Mouse (Mus musculus) limb, embryonic 10.5 days (tissue): ENCODE data around the gene Slc30a4. TPM values are rescaled to one million over a fixed set of nuclear protein-coding genes. Genes with fewer than 3 reads are reported as not detected.

Source experiments
- DNase-seq: peaks from one replicate; pipeline ENCODE4 v3.0.0-alpha.2; 2017; ENCODE audit warnings: low spot score
- H3K27ac ChIP-seq: fragments of 300-500 bp; sonication (generic); 2 replicates; pipeline ENCODE4 v1.5.1; 2016; ENCODE audit warnings: mild to moderate bottlenecking
- H3K27me3 ChIP-seq: fragments of 300-500 bp; sonication (generic); 2 replicates; pipeline ENCODE4 v1.6.1; 2016; ENCODE audit warnings: low read depth, mild to moderate bottlenecking; ENCODE audit not compliant: poor library complexity, severe bottlenecking
- H3K36me3 ChIP-seq: fragments of 300-500 bp; sonication (generic); 2 replicates; pipeline ENCODE4 v1.6.1; 2016; ENCODE audit warnings: mild to moderate bottlenecking, moderate library complexity
- H3K4me1 ChIP-seq: fragments of 300-500 bp; sonication (generic); 2 replicates; pipeline ENCODE4 v1.6.1; 2016
- H3K4me3 ChIP-seq: fragments of 300-500 bp; sonication (generic); 2 replicates; pipeline ENCODE4 v1.5.1; 2016; ENCODE audit warnings: mild to moderate bottlenecking, moderate library complexity
- H3K9me3 ChIP-seq: fragments of 300-500 bp; sonication (generic); replicated peaks from 2 replicates; pipeline ENCODE4 v1.6.1; 2016; ENCODE audit warnings: mild to moderate bottlenecking
- WGBS: fragments of 180-500 bp; shearing (Covaris S2); methylation state at CpG from one replicate; pipeline ENCODE4 v1.1.7; 2016; 5-methylcytosine and 5-hydroxymethylcytosine counted together
- polyA plus RNA-seq: library from polyadenylated mRNA; unstranded; fragments of >200 nt; fragmentation: Nextera tagmentation; extraction: Ambion mirVana; gene quantifications from 2 replicates; pipeline ENCODE4 v1.2.1, GENCODE M21; 2016

The Slc30a4 gene
- polyA plus RNA-seq, 1 experiment from 2014 or later: 4.9 TPM

- no peaks in the 10 kb centered on the region for H3K4me1 ChIP-seq
- no peak overlapping the region for H3K27ac ChIP-seq
- no peaks in the 10 kb centered on the region for H3K9me3 ChIP-seq
- H3K4me3 ChIP-seq: no peak overlapping the region
- H3K36me3 ChIP-seq: no peaks in the 10 kb centered on the region
- WGBS: 83% methylated on average over 1 of the region's 1 CpGs
- 0 out of 2 replicates have a peak, but pooled peaks cover 5% of the 10 kb centered on the region for H3K27me3 ChIP-seq
- no peak for DNase-seq
Measured at GRCm38 (mm10) chr2:122709156-122709555, 6.7 kb upstream of the Slc30a4 start.

GRCm38 (mm10) chr2:122708080-122708479, 5.6 kb upstream of the Slc30a4 start:
- Histone ChIP-seq H3K4me1 (no peaks in the 10 kb centered on the region), H3K9me3 (no peaks in the 10 kb centered on the region), H3K4me3 (no peak overlapping the region), H3K27ac (no peak overlapping the region), H3K36me3 (no peaks in the 10 kb centered on the region), H3K27me3 (peaks cover 13% of the 10 kb centered on the region; the same call in 1 of the 2 replicates)
- 67% methylated on average over 3 of the region's 3 CpGs for WGBS
- no peak for DNase-seq

GRCm38 (mm10) chr2:122704572-122704971, 2.1 kb upstream of the Slc30a4 start:
- H3K4me3 ChIP-seq: no peak overlapping the region
- H3K9me3 ChIP-seq: no peaks in the 10 kb centered on the region
- 0 out of 2 replicates have a peak, but pooled peaks cover 10% of the 10 kb centered on the region for H3K4me1 ChIP-seq
- H3K27me3 ChIP-seq: peaks cover 22% of the 10 kb centered on the region
- no peak overlapping the region for H3K27ac ChIP-seq
- H3K36me3 ChIP-seq: no peaks in the 10 kb centered on the region
- 92% methylated on average over 2 of the region's 2 CpGs for WGBS
- DNase-seq: no peak

DNA sequence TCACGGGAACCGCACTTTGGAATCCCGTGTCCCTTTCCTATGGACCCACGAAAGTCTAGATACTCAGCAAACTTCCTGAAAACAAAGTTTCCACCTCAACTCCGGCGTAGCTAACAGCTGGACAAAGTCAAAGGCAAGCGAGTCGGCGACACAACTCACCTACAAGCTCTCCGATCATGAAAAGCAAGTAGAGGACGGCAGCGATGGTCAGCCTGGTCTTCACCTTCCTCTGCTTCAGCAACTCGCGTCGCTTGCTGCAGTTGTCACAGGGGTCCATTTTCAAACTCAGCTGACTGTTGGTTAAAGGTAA, 637 bp downstream of the Slc30a4 start:
- peak overlapping the region; percentile 89; the same call in 1 of the 2 replicates for H3K27ac ChIP-seq
- H3K4me3 ChIP-seq: peak overlapping the region; percentile 78
- no peaks in the 10 kb centered on the region for H3K9me3 ChIP-seq
- DNase-seq: no peak
- H3K36me3 ChIP-seq: no peaks in the 10 kb centered on the region
- 1% methylated on average over 15 of the region's 15 CpGs for WGBS
- peaks cover 22% of the 10 kb centered on the region for H3K27me3 ChIP-seq
- H3K4me1 ChIP-seq: 0 out of 2 replicates have a peak, but pooled peaks cover 10% of the 10 kb centered on the region

DNA sequence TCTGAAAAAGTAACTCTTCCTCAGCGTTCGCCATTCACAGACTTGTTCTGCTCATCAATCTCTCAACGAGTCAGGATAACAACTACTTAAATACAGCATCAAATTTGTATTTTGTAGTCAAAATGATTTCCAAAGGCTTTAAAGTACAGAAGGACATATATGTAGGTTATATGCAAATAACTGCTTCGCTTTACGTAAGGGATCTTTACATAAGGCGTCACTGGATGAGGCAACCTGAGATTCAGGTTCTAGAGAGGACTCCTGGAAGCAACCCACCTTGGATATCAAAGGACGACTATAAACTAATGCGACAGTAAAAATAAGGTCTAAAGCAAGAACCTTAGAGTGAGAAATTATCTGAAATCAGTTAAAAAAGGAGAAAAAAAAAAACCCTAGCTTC, 1.5 kb downstream of the Slc30a4 start:
- DNase-seq: no peak
- Histone ChIP-seq H3K9me3 (no peaks in the 10 kb centered on the region), H3K4me3 (peak overlapping the region; percentile 78; the same call in 1 of the 2 replicates), H3K4me1 (0 out of 2 replicates have a peak, but pooled peaks cover 10% of the 10 kb centered on the region), H3K27ac (no peak overlapping the region), H3K36me3 (no peaks in the 10 kb centered on the region), H3K27me3 (peaks cover 22% of the 10 kb centered on the region)
- 70% methylated on average over 8 of the region's 8 CpGs for WGBS

- WGBS: 81% methylated on average over 2 of the region's 2 CpGs
- Histone ChIP-seq H3K9me3 (no peaks in the 10 kb centered on the region), H3K27ac (no peak overlapping the region), H3K36me3 (no peaks in the 10 kb centered on the region), H3K4me3 (no peak overlapping the region), H3K27me3 (peaks cover 9% of the 10 kb centered on the region), H3K4me1 (0 out of 2 replicates have a peak, but pooled peaks cover 10% of the 10 kb centered on the region)
- DNase-seq: no peak
Measured at GRCm38 (mm10) chr2:122697526-122697925, 4.9 kb downstream of the Slc30a4 start.

GRCm38 (mm10) chr2:122686665-122687064, 15.8 kb downstream of the Slc30a4 start:
- Histone ChIP-seq H3K27ac (no peak overlapping the region), H3K4me1 (no peaks in the 10 kb centered on the region), H3K4me3 (no peak overlapping the region), H3K9me3 (peaks cover 5% of the 10 kb centered on the region), H3K36me3 (no peaks in the 10 kb centered on the region; the same call in 1 of the 2 replicates), H3K27me3 (no peaks in the 10 kb centered on the region)
- WGBS: 84% methylated on average over 6 of the region's 6 CpGs
- DNase-seq: no peak

GRCm38 (mm10) chr2:122683641-122684040, 18.8 kb downstream of the Slc30a4 start:
- DNase-seq: no peak
- Histone ChIP-seq H3K9me3 (peaks cover 11% of the 10 kb centered on the region), H3K27ac (no peak overlapping the region), H3K36me3 (no peaks in the 10 kb centered on the region; the same call in 1 of the 2 replicates), H3K27me3 (no peaks in the 10 kb centered on the region), H3K4me3 (no peak overlapping the region), H3K4me1 (no peaks in the 10 kb centered on the region)
- WGBS: 91% methylated on average over 1 of the region's 1 CpGs

GRCm38 (mm10) chr2:122682520-122682919, 19.9 kb downstream of the Slc30a4 start:
- Histone ChIP-seq H3K4me1 (no peaks in the 10 kb centered on the region), H3K4me3 (no peak overlapping the region), H3K27ac (no peak overlapping the region), H3K9me3 (peaks cover 11% of the 10 kb centered on the region), H3K36me3 (no peaks in the 10 kb centered on the region), H3K27me3 (no peaks in the 10 kb centered on the region)
- WGBS: 90% methylated on average over 2 of the region's 2 CpGs
- no peak for DNase-seq

DNA sequence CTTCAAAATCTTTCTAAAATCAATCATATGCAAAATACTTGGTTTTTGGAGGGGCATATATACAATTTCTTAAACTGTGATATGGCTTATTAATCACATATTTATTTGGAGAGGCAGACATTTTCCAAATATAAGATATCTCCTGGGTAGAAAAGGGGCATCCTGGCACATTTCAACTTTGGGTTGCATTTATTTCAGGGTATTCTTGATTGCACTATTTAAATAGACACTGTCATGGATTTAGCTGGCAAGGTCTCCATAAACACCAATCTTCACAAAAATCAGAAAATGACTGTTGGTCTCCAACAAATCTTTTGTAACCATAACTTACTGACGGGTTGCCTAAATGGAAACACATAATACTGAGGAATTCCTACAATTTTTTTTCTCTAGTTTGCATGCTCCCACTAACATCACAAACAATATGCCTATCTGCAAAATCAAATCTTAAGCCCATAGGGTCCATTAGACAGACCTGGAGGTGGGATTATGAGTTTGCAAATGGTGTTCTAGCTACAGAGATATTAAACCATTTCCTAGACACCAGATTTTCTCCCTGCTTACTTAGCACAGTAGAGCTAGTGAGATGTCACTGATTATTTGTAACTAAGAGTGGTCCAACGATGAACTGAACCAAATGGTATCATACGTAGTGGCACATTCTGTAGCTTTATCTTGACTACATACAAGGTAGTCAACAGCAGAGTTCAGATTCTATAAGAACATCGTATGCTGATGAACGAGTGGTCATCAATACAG, 20.9 kb downstream of the Slc30a4 start:
- Histone ChIP-seq H3K4me1 (no peaks in the 10 kb centered on the region), H3K27ac (no peak overlapping the region), H3K36me3 (no peaks in the 10 kb centered on the region), H3K27me3 (no peaks in the 10 kb centered on the region), H3K4me3 (no peak overlapping the region), H3K9me3 (peaks cover 11% of the 10 kb centered on the region)
- DNase-seq: no peak
- WGBS: 88% methylated on average over 5 of the region's 5 CpGs

DNA sequence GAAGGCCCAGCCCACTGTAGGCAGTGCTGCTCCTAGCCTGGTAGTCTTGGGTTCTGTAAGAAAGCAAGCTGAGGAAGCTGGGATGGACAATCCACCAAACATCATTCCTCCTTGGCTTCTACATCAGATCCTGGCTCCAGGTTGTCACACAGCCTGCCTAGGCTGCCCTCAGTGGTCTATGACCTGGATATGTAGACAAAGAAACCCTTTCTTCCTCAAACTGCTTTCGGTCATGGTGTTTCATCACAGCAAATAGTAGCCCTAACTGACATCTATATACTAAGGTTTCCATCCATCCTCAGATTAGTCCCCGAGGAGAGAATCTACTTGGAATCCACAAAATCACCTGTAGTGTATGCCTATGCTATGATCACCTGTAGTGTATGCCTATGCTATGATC, 27.3 kb downstream of the Slc30a4 start:
- WGBS: 95% methylated on average over 2 of the region's 2 CpGs
- H3K4me3 ChIP-seq: no peak overlapping the region
- no peak for DNase-seq

GRCm38 (mm10) chr2:122672841-122673240, 29.6 kb downstream of the Slc30a4 start:
- Histone ChIP-seq H3K4me1 (no peaks in the 10 kb centered on the region), H3K27ac (no peak overlapping the region), H3K27me3 (no peaks in the 10 kb centered on the region), H3K36me3 (no peaks in the 10 kb centered on the region), H3K4me3 (no peak overlapping the region), H3K9me3 (no peaks in the 10 kb centered on the region)
- no peak for DNase-seq
- WGBS: 78% methylated on average over 5 of the region's 5 CpGs

More for the DNA sequence above, 27.3 kb downstream of the Slc30a4 start:
- Histone ChIP-seq H3K9me3 (no peaks in the 10 kb centered on the region), H3K27me3 (no peaks in the 10 kb centered on the region), H3K36me3 (no peaks in the 10 kb centered on the region), H3K4me1 (no peaks in the 10 kb centered on the region), H3K27ac (no peak overlapping the region)

DNA sequence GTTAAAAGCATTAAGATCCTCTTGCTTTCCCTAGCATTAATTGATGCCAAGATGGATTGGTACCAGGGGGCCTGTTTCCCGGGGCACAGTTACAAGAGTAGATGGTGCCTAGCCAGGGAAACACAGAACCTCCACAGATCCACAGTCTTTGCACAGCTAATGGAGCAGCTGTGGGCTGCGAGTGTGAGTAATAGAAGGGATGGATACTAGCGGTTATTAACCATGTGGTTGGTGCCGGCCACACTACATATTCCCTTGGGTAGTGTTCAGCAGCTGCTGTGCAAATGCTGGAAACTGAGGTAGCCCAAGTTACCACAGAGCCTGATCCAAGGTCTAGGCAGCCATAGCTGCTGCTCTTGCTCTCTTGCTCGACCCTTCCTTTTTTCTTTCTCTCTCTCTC, 30.7 kb downstream of the Slc30a4 start:
- Histone ChIP-seq H3K9me3 (no peaks in the 10 kb centered on the region), H3K27me3 (no peaks in the 10 kb centered on the region), H3K4me3 (no peak overlapping the region), H3K36me3 (no peaks in the 10 kb centered on the region), H3K4me1 (no peaks in the 10 kb centered on the region), H3K27ac (no peak overlapping the region)
- no peak for DNase-seq
- 75% methylated on average over 5 of the region's 5 CpGs for WGBS
